Mouse (Mus musculus) brown adipose tissue, adult 24 weeks (tissue): Measurements from ENCODE around the gene P2ry10b. TPM values are rescaled to one million over a fixed set of nuclear protein-coding genes. Genes with fewer than 3 reads are reported as not detected.
A peak's percentile ranks its signal among the peaks of the same experiment; 100 is the strongest.

Experiments used
- H3K27ac ChIP-seq: fragments of 200-500 bp; replicated peaks from 2 replicates; pipeline ENCODE4 v1.5.1; 2012; ENCODE audit warnings: low read depth, mild to moderate bottlenecking, low read length
- H3K4me1 ChIP-seq: fragments of 200-500 bp; 2 replicates; pipeline ENCODE4 v1.6.1; 2012; ENCODE audit warnings: low read length, mixed read lengths; ENCODE audit not compliant: control insufficient read depth, insufficient read depth, insufficient read length
- H3K4me3 ChIP-seq: fragments of 200-500 bp; 2 replicates; pipeline ENCODE4 v1.5.1; 2012; ENCODE audit warnings: low read depth, mild to moderate bottlenecking, low read length, moderate library complexity; ENCODE audit not compliant: insufficient read depth
- polyA plus RNA-seq: library from polyadenylated mRNA; stranded (reverse); fragments of >200 nt; gene quantifications from 2 replicates; pipeline ENCODE4 v1.2.4, GENCODE M21; 2012; ENCODE audit not compliant: missing spikeins, insufficient read depth, insufficient read length

Gene P2ry10b
- not detected in 2 replicates for polyA plus RNA-seq

GRCm38 (mm10) chrX:107148681-107149080 is at the start of gene P2ry10b:
Gene P2ry10b (plus strand): TSS chrX:107148927.
- H3K27ac ChIP-seq: no peak within 1 kb of the TSS

GRCm38 (mm10) chrX:107116333-107116732 is 32.4 kb upstream of the P2ry10b start:
- Histone ChIP-seq H3K4me1 (no peaks in the 10 kb centered on the region), H3K27ac (no peak overlapping the region), H3K4me3 (no peak overlapping the region)

More at GRCm38 (mm10) chrX:107148681-107149080, at the start of gene P2ry10b:
- Histone ChIP-seq H3K4me3 (no peak within 1 kb of the TSS), H3K4me1 (no peaks in the 10 kb centered on the region)

GRCm38 (mm10) chrX:107116987-107117386 is 31.7 kb upstream of the P2ry10b start:
- Histone ChIP-seq H3K27ac (no peak overlapping the region), H3K4me1 (no peaks in the 10 kb centered on the region), H3K4me3 (no peak overlapping the region)

GRCm38 (mm10) chrX:107143184-107143583 is 5.5 kb upstream of the P2ry10b start:
- no peaks in the 10 kb centered on the region for H3K4me1 ChIP-seq
- H3K4me3 ChIP-seq: no peak overlapping the region
- no peak overlapping the region for H3K27ac ChIP-seq

- Histone ChIP-seq H3K4me1 (no peaks in the 10 kb centered on the region), H3K27ac (no peak overlapping the region), H3K4me3 (no peak overlapping the region)
These were observed 4.8 kb upstream of the P2ry10b start for GRCm38 (mm10) chrX:107143930-107144329.

- Histone ChIP-seq H3K4me3 (no peak overlapping the region), H3K27ac (no peak overlapping the region), H3K4me1 (no peaks in the 10 kb centered on the region)
These were observed 765 bp downstream of the P2ry10b start for GRCm38 (mm10) chrX:107149391-107149993.

GRCm38 (mm10) chrX:107150027-107150426 is 1.3 kb downstream of the P2ry10b start:
- Histone ChIP-seq H3K4me1 (no peaks in the 10 kb centered on the region), H3K27ac (peak overlapping the region; percentile 48), H3K4me3 (peak overlapping the region; percentile 46)

GRCm38 (mm10) chrX:107150752-107151515 is 2.2 kb downstream of the P2ry10b start:
- peak overlapping the region; percentile 56 for H3K4me3 ChIP-seq
- H3K4me1 ChIP-seq: no peaks in the 10 kb centered on the region
- peak overlapping the region; percentile 78 for H3K27ac ChIP-seq

GRCm38 (mm10) chrX:107156021-107156420 is 7.3 kb downstream of the P2ry10b start:
- no peak overlapping the region for H3K4me3 ChIP-seq
- H3K4me1 ChIP-seq: no peaks in the 10 kb centered on the region
- no peak overlapping the region for H3K27ac ChIP-seq

- Histone ChIP-seq H3K27ac (no peak overlapping the region), H3K4me1 (no peaks in the 10 kb centered on the region), H3K4me3 (no peak overlapping the region)
These were observed 11.8 kb downstream of the P2ry10b start for GRCm38 (mm10) chrX:107160496-107160895.

- H3K4me3 ChIP-seq: no peak overlapping the region
- no peak overlapping the region for H3K27ac ChIP-seq
- H3K4me1 ChIP-seq: no peaks in the 10 kb centered on the region
These were observed 19.6 kb downstream of the P2ry10b start for GRCm38 (mm10) chrX:107168281-107168680.

- H3K4me1 ChIP-seq: no peaks in the 10 kb centered on the region
- no peak overlapping the region for H3K4me3 ChIP-seq
- H3K27ac ChIP-seq: no peak overlapping the region
These were observed 20.4 kb downstream of the P2ry10b start for GRCm38 (mm10) chrX:107169128-107169527.

GRCm38 (mm10) chrX:107178742-107179141 is 30.0 kb downstream of the P2ry10b start:
- no peak overlapping the region for H3K27ac ChIP-seq
- no peaks in the 10 kb centered on the region for H3K4me1 ChIP-seq
- H3K4me3 ChIP-seq: no peak overlapping the region

GRCm38 (mm10) chrX:107217577-107218090 is 68.9 kb downstream of the P2ry10b start:
- Histone ChIP-seq H3K4me1 (no peaks in the 10 kb centered on the region), H3K27ac (no peak overlapping the region), H3K4me3 (no peak overlapping the region)
